Mouse (Mus musculus) layer of hippocampus, adult 18-20 months (tissue): ENCODE data around the gene Rnf5. TPM values are rescaled to one million over a fixed set of nuclear protein-coding genes. Genes with fewer than 3 reads are reported as not detected.

Source experiments
- DNase-seq, 2 experiments: peaks; one replicate each; pipeline ENCODE4 v3.0.0; 2022; ENCODE audit warnings: low spot score in 2 of 2
- total RNA-seq, 2 experiments: library from RNA; stranded (reverse); gene quantifications; 2 replicates each; pipeline ENCODE4 v1.2.3; 2021

Rnf5 gene
- total RNA-seq, 2 experiments from 2014 or later: 81.8 to 81.9 TPM

DNA sequence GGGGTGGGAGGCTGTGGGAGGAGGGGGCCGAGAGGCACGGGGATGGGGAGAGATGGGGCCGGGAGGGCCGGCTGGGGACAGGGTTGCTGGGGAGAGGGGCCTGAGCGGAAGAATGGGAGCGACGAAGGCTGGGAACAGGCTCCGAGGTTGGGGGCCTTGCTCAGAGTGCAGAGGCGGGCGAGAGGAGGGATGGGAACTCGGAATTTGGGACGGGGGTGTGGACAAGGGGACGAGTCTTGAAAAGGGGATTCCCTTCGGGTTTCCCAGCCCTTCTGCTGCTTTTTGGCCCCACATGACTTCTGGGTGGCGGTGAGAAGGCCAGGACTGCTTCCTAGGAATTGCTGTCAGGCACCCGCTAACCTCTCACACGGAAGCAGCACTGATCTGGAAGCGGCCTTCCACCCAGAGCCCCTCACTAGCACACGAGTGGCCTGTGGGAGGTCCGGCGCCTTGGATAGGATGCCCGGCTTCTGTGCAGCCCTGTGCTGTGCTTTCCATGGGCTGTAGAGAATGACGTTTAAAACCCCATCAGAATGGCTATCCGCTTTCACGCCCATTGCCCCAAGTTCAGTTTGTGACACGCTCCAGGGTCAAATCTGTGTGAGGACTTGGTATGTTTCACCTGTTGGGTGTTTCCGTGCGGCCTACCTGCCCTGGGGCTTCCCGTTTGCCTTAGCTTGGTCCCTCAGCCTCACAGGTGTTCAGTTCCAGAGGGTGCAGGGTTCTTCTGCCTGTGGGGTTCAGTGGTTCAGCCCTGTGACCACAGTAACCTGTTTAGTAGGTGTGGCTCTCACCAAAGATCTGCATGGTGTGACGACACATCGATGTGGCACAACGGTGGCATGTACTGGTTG, 2.9 kb upstream of the Rnf5 start:
- no peak for DNase-seq

DNA sequence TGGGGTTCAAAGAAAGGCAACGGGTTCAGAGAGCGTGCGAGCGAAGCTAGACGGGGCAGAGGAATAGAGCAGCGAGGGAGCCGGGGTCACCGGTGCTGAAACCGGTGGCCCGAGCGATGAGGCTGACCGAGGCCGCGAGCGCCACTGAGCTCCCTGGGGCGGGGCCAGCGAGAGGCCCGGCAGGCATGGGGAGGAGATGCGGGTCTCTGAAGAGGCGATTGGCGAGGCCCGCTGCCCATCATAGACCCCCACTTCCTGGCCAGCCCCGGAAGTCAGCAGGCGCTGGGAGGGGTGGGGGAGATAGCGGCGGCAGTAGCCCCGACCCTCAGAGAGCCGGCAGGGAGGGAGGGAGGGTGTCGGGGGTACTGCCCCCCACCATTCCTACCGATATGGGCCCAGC, 2.1 kb upstream of the Rnf5 start:
- DNase-seq: peak; percentile 95 to 99

DNA sequence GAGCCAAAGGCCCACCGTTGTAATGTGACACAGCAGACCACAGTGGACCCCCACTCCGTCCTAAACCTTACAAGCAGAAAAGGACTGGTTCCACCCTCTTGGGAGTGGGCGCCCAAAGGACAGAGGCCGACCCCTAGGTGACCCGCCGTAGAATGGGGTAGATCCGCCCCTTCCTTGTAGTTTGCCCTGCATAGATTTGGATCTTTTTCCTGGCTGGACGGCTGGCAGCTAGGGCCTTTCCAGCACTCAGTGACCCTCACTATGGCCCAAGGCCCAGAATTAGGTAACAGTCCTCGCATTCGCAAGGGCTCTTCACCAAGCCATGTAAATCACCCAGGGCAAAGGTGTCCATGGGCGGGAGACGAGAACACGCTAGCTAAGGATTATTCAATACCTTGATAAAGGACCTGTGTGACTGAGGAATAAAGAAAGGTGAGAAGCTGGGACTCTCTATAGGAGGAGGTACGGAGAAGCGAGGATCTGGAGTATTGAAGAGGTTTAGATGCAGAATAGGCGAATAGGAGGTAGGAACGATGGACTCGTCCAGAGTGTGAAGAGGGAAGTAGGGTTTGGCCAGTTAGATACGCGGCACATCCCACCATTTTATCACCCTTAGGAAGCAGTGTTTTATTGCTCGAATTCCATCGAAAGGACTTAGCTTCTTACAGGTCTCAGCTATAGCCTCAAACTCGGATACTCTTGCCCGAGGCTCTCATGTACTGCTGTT, 1.2 kb upstream of the Rnf5 start:
- DNase-seq: no peak

DNA sequence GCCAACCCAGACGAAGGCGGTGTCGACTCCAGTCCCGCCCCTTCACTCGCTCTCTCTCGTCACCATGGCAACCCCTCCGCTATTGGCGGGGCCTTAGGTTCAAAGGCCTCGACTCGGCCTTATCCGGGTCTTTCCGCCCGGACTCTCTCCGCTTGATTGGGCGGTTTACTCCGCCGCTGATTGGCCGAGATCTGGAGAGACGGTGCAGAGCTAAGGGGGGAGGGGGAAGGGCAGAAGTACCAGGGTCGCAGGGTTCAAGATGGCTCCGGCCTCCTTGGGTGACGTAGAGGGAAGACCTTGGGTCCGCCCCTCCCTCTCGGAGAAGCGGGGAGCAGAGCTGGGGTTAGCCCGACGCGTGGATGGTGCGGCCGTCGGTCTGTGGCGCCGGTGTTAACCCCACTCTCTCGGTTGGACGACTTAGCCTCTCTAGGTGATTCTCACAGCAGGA, 595 bp upstream of the Rnf5 start, which contains the start of gene Agpat1:
Gene Agpat1 (plus strand): TSS at position 202 of the 448 bp plus-strand sequence.
- peak; percentile 96 to 98 for DNase-seq

DNA sequence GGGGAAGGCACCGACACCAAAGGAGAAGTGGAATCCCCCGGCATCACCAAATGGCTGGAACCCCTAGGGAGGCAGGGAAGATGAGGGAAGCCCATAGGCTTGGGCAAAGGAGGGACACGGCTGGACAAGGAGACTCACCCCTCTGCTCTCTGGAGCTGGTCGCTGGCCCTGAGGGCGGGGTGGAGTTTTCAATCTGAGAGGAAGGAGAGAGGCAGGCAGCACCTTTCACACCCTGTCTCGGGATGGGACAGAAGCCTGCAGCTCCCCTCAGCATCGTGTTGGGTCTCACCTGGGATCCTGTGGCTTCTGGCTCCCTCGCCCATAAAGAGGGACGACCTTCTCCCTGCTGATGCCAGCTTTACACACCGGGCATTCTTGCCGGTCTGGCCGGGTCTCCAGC, 1.7 kb downstream of the Rnf5 start:
- no peak for DNase-seq

DNA sequence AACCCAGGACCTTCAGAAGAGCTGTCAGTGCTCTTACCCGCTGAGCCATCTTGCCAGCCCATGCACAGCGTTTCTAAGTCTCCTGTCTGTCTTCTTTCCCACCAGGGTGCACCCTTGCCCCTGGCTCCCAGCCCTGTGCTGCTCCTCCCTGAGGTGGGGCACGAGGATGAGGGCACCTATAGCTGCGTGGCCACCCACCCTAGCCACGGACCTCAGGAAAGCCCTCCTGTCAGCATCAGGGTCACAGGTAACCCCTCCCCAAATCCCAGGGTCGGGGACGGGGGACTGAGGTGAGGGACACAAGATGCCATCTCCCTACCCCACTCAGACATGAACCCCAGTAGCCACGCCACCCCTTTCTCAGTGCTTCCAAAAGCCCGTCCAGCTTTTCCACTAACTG, 3.6 kb downstream of the Rnf5 start:
- DNase-seq: no peak

DNA sequence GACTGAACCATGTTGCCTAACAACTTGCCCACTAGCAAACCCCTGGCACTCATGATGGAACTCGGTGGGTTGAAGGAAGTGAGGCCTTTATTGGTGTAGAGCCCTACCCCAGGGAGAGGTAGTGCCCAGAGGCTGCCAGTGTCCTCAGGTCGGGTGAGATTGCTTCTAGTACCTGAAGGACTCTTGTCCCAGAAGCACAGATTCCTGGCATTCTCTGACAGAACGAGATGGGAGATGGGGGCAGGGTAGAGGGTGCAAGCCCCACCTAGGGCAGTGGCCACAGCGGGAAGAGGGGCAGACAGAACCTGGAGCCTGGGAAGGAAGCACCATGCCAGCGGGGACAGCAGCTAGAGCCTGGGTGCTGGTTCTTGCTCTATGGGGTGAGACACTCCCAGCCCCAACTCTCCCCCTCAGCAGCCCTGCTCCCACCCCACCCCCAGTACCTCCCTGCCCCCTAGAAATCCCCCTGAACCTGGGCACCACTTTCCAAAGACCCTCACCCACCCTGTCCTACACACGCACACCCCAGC, 5.9 kb downstream of the Rnf5 start, which contains the start of gene Ager:
Gene Ager (plus strand): TSS at position 297 of the 530 bp plus-strand sequence.
- no peak for DNase-seq

DNA sequence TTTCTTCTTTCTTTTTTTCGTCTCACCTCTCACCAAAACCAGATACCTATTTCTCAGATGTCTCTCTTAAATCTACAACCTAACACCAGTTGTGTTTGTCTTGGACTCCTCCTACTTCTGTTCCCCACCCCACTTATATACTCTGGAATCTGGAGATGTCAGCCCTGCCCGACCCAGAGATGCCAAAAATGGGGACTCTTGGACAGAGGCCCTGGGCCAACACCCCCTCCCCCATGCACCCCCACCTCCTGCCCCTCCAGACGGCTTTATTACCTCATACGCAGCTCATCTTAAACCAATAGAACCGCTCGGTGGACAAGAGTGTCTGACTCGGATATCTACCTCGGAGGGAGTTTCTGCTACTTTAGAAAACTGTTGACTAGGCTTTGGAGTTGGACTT, 7.4 kb downstream of the Rnf5 start:
- DNase-seq: no peak

DNA sequence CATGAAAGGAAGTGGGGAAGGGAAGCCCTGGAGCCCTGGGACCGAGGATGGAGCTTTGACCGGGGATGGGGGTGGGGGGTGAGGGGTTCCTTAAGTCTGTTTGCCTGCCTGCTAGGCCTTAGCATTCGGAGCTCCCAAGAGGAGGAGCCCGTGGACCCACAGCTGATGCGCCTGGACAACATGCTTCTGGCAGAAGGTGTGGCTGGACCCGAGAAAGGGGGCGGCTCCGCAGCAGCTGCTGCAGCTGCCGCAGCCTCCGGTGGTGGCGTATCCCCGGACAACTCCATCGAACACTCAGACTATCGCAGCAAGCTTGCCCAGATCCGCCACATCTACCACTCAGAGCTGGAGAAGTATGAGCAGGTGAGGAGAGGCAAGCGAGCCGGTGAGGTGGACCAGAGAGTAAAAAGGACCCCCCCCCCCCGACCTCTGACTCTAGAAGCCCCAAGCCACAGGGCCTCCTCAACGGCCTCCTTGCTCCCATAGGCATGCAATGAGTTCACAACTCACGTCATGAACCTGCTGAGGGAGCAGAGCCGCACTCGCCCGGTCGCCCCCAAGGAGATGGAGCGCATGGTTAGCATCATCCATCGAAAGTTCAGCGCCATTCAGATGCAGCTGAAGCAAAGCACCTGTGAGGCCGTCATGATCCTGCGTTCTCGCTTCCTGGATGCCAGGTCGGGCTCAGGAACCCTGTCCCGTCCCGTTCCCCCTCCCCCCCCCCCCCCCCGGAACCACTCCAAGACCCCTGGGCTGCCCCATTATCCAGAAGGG, 9.6 kb downstream of the Rnf5 start:
- DNase-seq: no peak

DNA sequence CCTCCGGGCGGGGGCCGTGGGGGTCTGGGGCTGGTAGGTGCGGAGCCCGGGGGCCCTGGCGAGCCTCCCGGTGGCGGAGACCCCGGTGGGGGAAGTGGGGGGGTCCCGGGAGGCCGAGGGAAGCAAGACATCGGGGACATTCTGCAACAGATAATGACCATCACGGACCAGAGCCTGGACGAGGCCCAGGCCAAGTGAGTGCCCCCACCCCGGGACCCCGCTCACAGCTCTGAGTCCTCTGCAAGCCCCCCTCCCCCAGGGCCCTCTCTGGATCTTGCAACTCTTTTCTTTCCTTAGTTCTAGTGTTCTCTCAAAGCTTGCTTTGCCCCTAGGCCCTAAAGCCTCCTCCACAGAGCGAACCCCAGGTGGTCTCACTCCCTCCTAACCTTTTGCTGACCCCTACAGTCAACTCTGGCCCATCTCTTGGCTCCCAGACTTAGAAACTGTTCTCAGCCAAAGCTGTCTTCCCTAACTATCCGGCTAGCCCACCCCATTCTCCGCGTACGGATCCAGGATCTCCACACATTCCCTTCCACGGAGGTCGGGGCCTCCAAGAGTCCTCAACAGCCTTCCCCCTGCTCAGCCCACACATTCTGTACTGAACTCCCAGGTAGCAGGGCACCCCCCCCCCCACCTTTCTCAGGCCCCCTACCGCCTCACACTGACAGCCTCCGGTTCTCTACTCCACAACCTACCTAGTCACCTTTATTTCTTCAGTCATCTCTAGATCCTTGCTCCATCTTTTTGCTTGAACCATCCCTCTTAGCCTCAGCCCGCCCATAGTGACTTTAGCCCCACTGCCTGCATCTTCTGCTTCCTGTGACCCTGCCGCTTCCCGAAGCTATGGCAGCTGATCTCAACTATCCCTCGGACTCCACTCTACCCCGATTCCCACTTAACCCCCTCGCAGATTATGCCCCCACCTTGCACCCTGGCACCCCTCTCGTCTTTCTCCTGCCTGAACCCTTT, 10.6 kb downstream of the Rnf5 start:
- no peak for DNase-seq

DNA sequence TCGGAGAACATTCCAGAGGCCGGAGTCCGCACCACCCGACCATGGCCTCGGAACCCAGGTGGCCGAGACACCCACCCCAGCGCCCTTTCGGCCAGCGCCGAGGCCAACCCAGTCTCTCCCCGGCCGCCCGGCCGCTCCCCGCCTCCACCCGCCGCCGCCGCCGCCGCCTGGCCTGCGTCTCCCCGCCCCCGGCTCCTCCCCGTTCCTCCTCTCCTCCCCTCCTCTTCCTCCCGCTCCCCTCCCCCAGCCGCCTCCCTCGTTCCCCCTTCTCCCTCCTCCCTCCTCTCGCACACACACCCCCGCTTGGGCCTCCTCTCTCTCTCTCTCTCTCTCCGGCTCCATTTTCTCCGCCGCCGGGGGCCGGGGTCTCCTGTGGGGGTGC, 11.5 kb downstream of the Rnf5 start:
- peak; percentile 72 to 87 for DNase-seq

DNA sequence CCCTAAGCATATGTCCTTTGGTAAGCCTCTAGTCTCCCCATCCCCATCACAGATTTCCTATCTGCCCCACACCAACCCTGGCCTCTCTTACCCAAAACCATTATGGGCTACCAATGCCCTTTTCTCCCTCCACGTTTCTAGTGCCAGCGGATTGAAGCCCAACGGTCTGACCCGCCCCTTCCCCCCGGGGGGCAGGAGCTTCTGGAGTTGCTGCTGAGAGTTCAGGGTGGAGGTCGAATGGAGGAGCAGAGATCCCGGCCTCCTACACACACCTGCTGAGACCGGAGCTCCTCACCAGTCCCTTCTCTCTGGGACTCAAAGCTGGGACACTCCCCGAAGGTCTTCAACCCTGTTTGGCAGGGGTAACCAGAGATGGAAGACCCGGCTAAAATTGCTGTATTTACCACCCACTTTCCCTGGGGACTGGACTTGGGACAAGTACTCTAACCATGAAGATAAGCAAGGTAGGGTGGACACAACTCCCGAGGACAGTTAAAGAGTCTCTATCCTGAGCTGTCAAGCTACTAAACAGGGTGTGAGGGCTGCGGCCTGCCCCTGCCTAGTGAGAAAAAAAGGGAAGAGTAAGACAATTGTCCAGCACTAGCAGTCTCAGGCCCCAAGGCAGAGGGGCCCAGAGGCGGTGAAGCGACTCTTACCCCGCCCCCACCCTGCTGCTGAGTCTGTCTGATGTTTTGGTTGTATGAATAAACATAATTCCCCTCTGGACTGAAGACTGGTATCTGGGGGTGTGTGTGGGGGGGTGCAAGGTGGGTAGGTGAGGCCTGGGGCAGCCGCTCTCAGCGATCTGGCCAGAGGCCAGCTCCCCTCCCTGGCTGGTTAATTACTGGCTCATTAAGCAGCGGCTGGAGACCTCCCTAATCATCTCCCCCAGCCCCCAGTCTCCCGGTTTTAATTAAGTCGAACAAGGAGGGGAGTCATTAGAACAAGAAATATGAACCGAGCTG, 12.2 kb downstream of the Rnf5 start, which contains the start of gene Pbx2:
Gene Pbx2 (plus strand): TSS at position 238 of the 965 bp plus-strand sequence.
- DNase-seq: no peak

DNA sequence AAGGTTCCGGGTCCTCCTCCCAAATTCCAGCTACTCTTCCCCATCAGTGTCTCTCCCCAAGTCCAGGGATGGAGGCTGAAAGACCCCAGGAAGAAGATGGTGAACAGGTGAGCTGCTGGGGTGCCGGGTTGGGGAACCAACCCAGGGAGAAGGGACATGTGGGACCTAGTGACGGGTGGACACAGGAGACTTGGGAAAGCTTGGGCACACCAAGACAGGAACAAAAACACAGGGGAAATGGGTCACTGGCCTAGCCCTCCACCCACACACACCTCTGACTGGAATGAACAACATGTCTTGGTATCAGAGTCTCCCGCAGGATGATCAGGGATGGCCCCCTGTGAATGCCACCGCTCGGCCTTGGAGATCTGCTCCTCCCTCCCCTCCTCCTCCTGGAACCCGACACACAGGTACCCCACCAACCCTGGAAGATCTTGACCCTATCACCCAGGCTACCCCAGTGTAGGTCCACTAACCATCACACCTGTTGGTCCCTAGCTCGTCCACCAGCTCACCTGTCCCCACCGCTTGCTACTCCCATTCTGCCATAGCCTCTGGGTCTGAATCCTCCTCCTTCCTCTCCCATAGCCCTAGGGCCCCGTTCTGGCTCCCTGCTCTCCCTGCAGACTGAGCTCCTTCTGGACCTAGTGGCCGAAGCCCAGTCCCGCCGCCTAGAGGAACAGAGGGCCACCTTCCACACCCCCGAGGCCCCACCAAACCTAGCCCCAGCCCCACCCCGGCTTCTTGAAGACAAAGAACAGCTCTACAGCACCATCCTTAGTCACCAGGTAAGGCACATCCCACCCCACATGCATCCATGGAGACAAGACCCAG, 13.1 kb downstream of the Rnf5 start:
- DNase-seq: no peak

DNA sequence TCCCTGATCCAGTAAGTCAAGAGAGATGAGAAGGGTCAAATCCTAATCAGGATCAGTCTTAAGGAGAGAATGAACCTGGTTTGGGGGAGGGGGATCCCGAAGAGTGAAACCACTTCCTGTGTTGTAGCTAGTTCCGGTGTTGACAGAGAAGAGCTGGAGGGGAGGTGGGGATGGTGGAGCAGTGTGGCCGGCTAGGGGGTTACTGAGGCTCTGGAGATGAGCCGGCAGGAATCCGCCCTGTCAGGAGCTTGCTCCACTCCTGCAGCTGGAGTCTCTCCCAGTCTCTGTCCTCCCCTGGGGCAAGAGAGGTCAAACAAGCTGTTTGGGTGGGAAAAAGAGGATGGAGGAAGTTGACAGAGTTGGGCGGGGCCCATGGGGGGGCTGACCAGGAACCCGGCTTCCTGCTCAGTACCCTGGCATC, 13.8 kb downstream of the Rnf5 start, which contains the start of gene Gpsm3:
Gene Gpsm3 (plus strand): TSS at position 126 of the 421 bp plus-strand sequence.
- no peak for DNase-seq

DNA sequence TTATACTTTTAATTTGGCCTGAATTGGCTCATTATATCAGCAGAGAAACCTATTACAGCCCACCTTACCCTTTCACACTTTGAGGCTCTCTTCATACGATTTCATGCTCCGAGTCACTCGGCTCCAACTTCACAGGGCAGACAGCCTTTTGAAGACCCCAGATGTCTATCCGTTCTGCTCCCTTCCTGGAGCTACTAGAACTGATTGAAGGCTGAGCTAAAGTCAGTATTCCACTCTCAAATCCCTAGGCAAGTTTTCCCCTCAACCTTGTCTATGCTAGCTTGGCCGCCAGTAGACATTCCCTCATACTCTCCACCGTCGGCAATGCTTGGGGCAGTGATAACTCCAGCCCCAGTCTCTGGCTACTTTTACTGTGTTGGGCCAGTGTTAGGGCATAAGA, 14.3 kb downstream of the Rnf5 start:
- DNase-seq: no peak

DNA sequence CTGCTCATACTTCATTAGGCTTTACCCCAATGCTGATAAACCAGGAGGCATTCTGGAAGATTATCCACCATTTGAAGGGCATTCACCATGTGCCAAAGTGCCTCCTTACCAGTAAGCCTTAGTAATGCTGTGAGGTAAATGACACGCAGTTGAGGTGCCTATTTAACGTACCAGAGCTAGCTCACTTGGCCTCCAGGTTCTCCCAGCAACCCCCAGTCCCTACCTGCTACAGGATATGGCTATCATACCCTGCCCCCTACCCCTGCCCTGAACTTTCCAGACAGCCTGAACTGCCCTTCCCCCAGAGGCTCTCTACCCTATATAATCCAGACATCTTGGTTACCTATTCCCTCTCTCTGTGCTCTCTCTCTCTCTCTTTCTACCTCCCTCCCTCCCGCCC, 14.7 kb downstream of the Rnf5 start:
- no peak for DNase-seq

DNA sequence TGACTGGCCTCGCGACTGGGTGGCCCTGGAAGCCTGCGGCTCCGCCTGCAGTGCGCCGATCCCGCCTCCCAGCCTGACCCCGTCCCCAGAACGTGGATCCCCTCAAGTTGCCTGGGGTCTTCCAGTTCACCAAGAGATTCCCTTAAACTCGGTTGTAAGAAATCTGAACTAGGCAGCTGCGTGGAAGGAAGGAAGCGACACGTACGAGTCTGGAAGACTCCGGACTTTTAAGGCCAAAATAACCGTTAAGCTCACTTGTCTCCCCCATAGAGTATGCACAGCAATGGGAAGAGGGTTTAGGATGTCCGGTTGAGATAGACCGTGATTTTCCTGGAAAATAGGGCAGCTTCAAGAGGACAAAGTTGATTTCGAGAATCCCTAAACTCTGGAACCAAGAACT, 15.7 kb downstream of the Rnf5 start:
- no peak for DNase-seq

DNA sequence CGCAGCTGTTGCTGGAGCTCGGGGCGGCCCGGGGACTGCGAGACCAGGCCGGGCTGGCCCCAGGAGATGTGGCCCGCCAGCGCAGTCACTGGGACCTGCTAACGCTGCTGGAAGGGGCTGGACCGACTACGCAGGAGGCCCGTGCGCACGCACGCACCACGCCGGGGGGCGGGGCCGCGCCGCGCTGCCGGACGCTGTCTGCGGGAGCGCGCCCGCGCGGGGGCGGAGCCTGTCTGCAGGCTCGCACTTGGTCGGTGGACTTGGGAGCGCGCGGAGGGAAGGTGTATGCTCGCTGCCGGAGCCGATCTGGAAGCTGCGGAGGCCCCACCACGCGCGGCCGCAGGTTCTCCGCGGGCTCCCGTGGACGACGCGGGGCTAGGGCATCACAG, 16.1 kb downstream of the Rnf5 start:
- peak; percentile 98 for DNase-seq
